Mouse (Mus musculus): ENCODE measurements around the gene Inca1.

Gene Inca1

GRCm38 (mm10) chr11:70652029-70652883 is 47.7 kb downstream of the Inca1 start:
- peak in 1 of 2 experiments; percentile 24 for DNase-seq

- DNase-seq, result peak in 1 of 2 experiments; percentile 23
Measured at GRCm38 (mm10) chr11:70651391-70651790, 48.6 kb downstream of the Inca1 start.

- peak; percentile 46 to 48 for DNase-seq
Measured at GRCm38 (mm10) chr11:70650322-70651175, 49.4 kb downstream of the Inca1 start.

GRCm38 (mm10) chr11:70649185-70649734 is 50.7 kb downstream of the Inca1 start:
- DNase-seq, result no peak

- no peak for DNase-seq
Measured at GRCm38 (mm10) chr11:70648512-70648911, 51.4 kb downstream of the Inca1 start.

- DNase-seq, result peak; percentile 55 to 60
Measured at GRCm38 (mm10) chr11:70647716-70648420, 52.1 kb downstream of the Inca1 start.

GRCm38 (mm10) chr11:70646691-70647650 is 53.0 kb downstream of the Inca1 start, which contains the start of the genes Rnf167 and Slc25a11:
Gene Rnf167, plus strand, starts transcription at chr11:70647235.
Gene Slc25a11, minus strand, starts transcription at chr11:70647479.
- DNase-seq, result peak; percentile 91 to 95

GRCm38 (mm10) chr11:70646259-70646555 is 53.7 kb downstream of the Inca1 start:
- DNase-seq, result no peak

- no peak for DNase-seq
Measured at GRCm38 (mm10) chr11:70645461-70646258, 54.3 kb downstream of the Inca1 start.

- no peak for DNase-seq
Measured at GRCm38 (mm10) chr11:70644564-70645103, 55.3 kb downstream of the Inca1 start.

GRCm38 (mm10) chr11:70643051-70643450 is 56.9 kb downstream of the Inca1 start:
- DNase-seq, result no peak

- no peak for DNase-seq
Measured at GRCm38 (mm10) chr11:70641241-70641640, 58.7 kb downstream of the Inca1 start.

- no peak for DNase-seq
Measured at GRCm38 (mm10) chr11:70639976-70640375, 60.0 kb downstream of the Inca1 start.

GRCm38 (mm10) chr11:70638714-70639278 is 61.2 kb downstream of the Inca1 start, which contains the start of gene Gp1ba:
Gene Gp1ba, plus strand, starts transcription at chr11:70639122.
- no peak for DNase-seq

Data from spleen, adult 18-20 months (tissue).